Mouse (Mus musculus) adrenal gland, postnatal 4 days (tissue): ENCODE results near the gene Cpne9. TPM values are rescaled to one million over a fixed set of nuclear protein-coding genes. Genes with fewer than 3 reads are reported as not detected.

Source experiments
- DNase-seq, 2 experiments: peaks; one replicate each; pipeline ENCODE4 v3.0.0; 2021 to 2022; ENCODE audit warnings: low spot score in 2 of 2, mixed read lengths in 2 of 2
- long read RNA-seq, 2 experiments: library from polyadenylated mRNA; stranded (forward); transcript quantifications; one replicate each; pipeline ENCODE4 v2.0.0; 2021
- total RNA-seq, 2 experiments: library from RNA; stranded (reverse); gene quantifications; 2 replicates each; pipeline ENCODE4 v1.2.3; 2021

Gene Cpne9
- under 1 TPM; 0.45 to 0.62 TPM for total RNA-seq
- long read RNA-seq, experiment 1 = 0 reads
- long read RNA-seq, experiment 2 = 0 reads

- no peak for DNase-seq
Observed at GRCm38 (mm10) chr6:113282101-113282802, at the start of gene Cpne9. Gene Cpne9 (plus strand): TSS chr6:113282307.

- DNase-seq = no peak
Observed at GRCm38 (mm10) chr6:113235141-113235540, 47.0 kb upstream of the Cpne9 start.

- DNase-seq = peak; percentile 99
Observed at GRCm38 (mm10) chr6:113237542-113238270, 44.4 kb upstream of the Cpne9 start, which contains the start of gene Mtmr14. Gene Mtmr14 (plus strand): TSS chr6:113237843.

- no peak for DNase-seq
Observed at GRCm38 (mm10) chr6:113238442-113238841, 43.7 kb upstream of the Cpne9 start.

GRCm38 (mm10) chr6:113242753-113243152 is 39.4 kb upstream of the Cpne9 start:
- no peak for DNase-seq

GRCm38 (mm10) chr6:113245585-113245984 is 36.5 kb upstream of the Cpne9 start:
- no peak for DNase-seq

GRCm38 (mm10) chr6:113250786-113251185 is 31.3 kb upstream of the Cpne9 start:
- no peak for DNase-seq

GRCm38 (mm10) chr6:113251921-113252320 is 30.2 kb upstream of the Cpne9 start:
- no peak for DNase-seq

- DNase-seq = no peak
Observed at GRCm38 (mm10) chr6:113254899-113255298, 27.2 kb upstream of the Cpne9 start.

GRCm38 (mm10) chr6:113261174-113261858 is 20.8 kb upstream of the Cpne9 start:
- DNase-seq = no peak

GRCm38 (mm10) chr6:113263531-113263930 is 18.6 kb upstream of the Cpne9 start:
- no peak for DNase-seq

- no peak for DNase-seq
Observed at GRCm38 (mm10) chr6:113264429-113264828, 17.7 kb upstream of the Cpne9 start.

GRCm38 (mm10) chr6:113266996-113267655 is 15.0 kb upstream of the Cpne9 start:
- DNase-seq = no peak

- DNase-seq = no peak
Observed at GRCm38 (mm10) chr6:113267988-113268387, 14.1 kb upstream of the Cpne9 start.

- DNase-seq = no peak
Observed at GRCm38 (mm10) chr6:113272365-113272764, 9.7 kb upstream of the Cpne9 start.

- no peak for DNase-seq
Observed at GRCm38 (mm10) chr6:113276846-113277245, 5.3 kb upstream of the Cpne9 start.

- DNase-seq = no peak
Observed at GRCm38 (mm10) chr6:113281676-113282075, 431 bp upstream of the Cpne9 start.

- DNase-seq = no peak
Observed at GRCm38 (mm10) chr6:113282969-113283368, 862 bp downstream of the Cpne9 start.

GRCm38 (mm10) chr6:113283500-113283899 is 1.4 kb downstream of the Cpne9 start:
- no peak for DNase-seq

GRCm38 (mm10) chr6:113284931-113285330 is 2.8 kb downstream of the Cpne9 start:
- DNase-seq = no peak

- no peak for DNase-seq
Observed at GRCm38 (mm10) chr6:113286316-113286715, 4.2 kb downstream of the Cpne9 start.
